Mouse (Mus musculus): ENCODE measurements around the gene Nostrin. TPM values are rescaled to one million over a fixed set of nuclear protein-coding genes. Genes with fewer than 3 reads are reported as not detected.

The Nostrin gene
- total and polyA plus RNA-seq, 2 experiments from 2014 or later, result 6.9 to 7.7 TPM

- no peak for ATAC-seq (ENCODE audit: insufficient read depth, low read depth)
- no peaks in the 10 kb centered on the region for H3K27me3 ChIP-seq (ENCODE audit: control insufficient read depth, insufficient read depth, low read length)
- H3K4me1 ChIP-seq (ENCODE audit: control insufficient read depth, insufficient read depth), result 0 out of 2 replicates have a peak, but pooled peaks cover 10% of the 10 kb centered on the region
- H3K9me3 ChIP-seq (replicated peaks; ENCODE audit: control insufficient read depth, low read length), result no peaks in the 10 kb centered on the region
- TF ChIP-seq CTCF (IDR thresholded peaks at IDR 0.05; ENCODE audit: low read depth) (no peak), EP300 (IDR thresholded peaks at IDR 0.05; ENCODE audit: low read depth) (no peak)
- 0 out of 2 replicates have a peak overlapping the region, but pooled peaks have one; percentile 63 for H3K27ac ChIP-seq (ENCODE audit: low read depth)
- 19% methylated on average over 6 of the region's 6 CpGs for WGBS
- H3K9ac ChIP-seq (replicated peaks; ENCODE audit: low read depth, low read length), result peak overlapping the region; percentile 74
- peak overlapping the region; percentile 97 for H3K4me2 ChIP-seq (ENCODE audit: low read depth, low read length)
- peaks cover 16% of the 10 kb centered on the region for H3K36me3 ChIP-seq (replicated peaks; ENCODE audit: control insufficient read depth, insufficient read depth, low read length)
- peak overlapping the region; percentile 90 for H3K4me3 ChIP-seq (ENCODE audit: low read depth, low read length)
- no peak for DNase-seq (ENCODE audit: low spot score)
Measured at GRCm38 (mm10) chr2:69205185-69205584, 69.6 kb downstream of the Nostrin start.

DNA sequence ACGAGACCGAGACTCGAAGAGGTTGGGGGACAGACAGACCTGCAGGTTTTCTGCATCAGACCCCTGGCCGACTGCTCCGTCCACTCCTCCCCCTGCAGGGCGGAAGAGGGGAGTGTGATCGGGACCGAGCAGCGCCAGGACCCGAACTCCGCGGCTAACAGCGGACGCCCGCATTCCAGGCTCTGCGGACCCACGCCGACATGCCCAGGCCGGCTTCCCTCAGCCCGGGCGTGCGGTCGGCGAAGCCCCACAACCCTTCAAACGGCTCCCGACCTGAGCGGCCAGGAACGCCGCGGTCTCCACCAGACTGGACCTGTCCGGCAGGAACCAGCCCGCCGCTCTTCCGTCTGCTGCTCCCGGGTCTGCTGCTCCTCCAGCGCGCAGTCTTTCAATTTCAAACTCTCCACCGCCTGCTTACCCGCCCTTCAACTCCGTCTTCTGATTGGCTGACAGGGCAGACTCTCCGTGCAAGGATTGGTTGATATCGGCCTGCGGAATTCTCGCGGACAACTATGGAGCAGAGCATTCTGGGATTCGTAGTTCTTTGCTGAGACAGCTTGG lies 70.3 kb downstream of the Nostrin start, which contains the start of gene Spc25:
Gene Spc25, minus strand, starts transcription at position 404 of the 561 bp plus-strand sequence.
- Histone ChIP-seq H3K4me2 (ENCODE audit: low read depth, low read length) (peak within 1 kb of the TSS; percentile 97), H3K4me1 (ENCODE audit: control insufficient read depth, insufficient read depth) (0 out of 2 replicates have a peak, but pooled peaks cover 10% of the 10 kb centered on the region), H3K9me3 (replicated peaks; ENCODE audit: control insufficient read depth, low read length) (no peaks in the 10 kb centered on the region), H3K9ac (replicated peaks; ENCODE audit: low read depth, low read length) (peak within 1 kb of the TSS; percentile 74), H3K27me3 (ENCODE audit: control insufficient read depth, insufficient read depth, low read length) (no peaks in the 10 kb centered on the region), H3K27ac (ENCODE audit: low read depth) (peak within 1 kb of the TSS; percentile 63), H3K4me3 (ENCODE audit: low read depth, low read length) (peak within 1 kb of the TSS; percentile 90), H3K36me3 (replicated peaks; ENCODE audit: control insufficient read depth, insufficient read depth, low read length) (peaks cover 16% of the 10 kb centered on the region)
- DNase-seq (ENCODE audit: low spot score), result peak; percentile 98
- peak; percentile 100 for ATAC-seq (ENCODE audit: insufficient read depth, low read depth)
- TF ChIP-seq CTCF (IDR thresholded peaks at IDR 0.05; ENCODE audit: low read depth) (no peak), EP300 (IDR thresholded peaks at IDR 0.05; ENCODE audit: low read depth) (0 out of 2 replicates have a peak, but pooled peaks have one; percentile 28)
- under 1% methylated on average over 46 of the region's 46 CpGs for WGBS

DNA sequence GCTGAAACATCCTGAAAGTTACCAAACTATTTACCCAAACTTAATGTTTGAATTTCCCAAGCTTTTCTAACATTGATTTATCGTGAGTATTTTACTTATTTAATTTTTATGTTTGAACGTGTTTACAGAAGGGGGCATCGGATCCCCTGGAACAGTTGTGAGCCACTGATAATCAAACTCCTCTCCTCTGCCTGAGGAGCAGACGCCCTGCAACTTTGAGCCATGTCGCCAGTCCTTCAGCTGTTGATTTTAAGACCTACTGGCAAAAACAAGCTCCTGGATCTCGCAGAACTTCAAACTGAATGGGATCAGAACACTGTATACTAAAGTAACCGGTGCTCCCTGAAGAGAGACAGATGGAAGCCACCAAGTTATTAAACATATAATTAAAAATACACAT lies 70.9 kb downstream of the Nostrin start:
- TF ChIP-seq CTCF (IDR thresholded peaks at IDR 0.05; ENCODE audit: low read depth) (no peak), EP300 (IDR thresholded peaks at IDR 0.05; ENCODE audit: low read depth) (no peak)
- Histone ChIP-seq H3K36me3 (replicated peaks; ENCODE audit: control insufficient read depth, insufficient read depth, low read length) (peaks cover 9% of the 10 kb centered on the region), H3K4me3 (ENCODE audit: low read depth, low read length) (peak overlapping the region; percentile 90), H3K4me1 (ENCODE audit: control insufficient read depth, insufficient read depth) (0 out of 2 replicates have a peak, but pooled peaks cover 10% of the 10 kb centered on the region), H3K27ac (ENCODE audit: low read depth) (no peak overlapping the region), H3K4me2 (ENCODE audit: low read depth, low read length) (peak overlapping the region; percentile 97), H3K9ac (replicated peaks; ENCODE audit: low read depth, low read length) (no peak overlapping the region; the same call in 1 of the 2 replicates), H3K9me3 (replicated peaks; ENCODE audit: control insufficient read depth, low read length) (no peaks in the 10 kb centered on the region), H3K27me3 (ENCODE audit: control insufficient read depth, insufficient read depth, low read length) (no peaks in the 10 kb centered on the region)
- no peak for DNase-seq (ENCODE audit: low spot score)
- ATAC-seq (ENCODE audit: insufficient read depth, low read depth), result no peak
- 18% methylated on average over 7 of the region's 7 CpGs for WGBS

- Histone ChIP-seq H3K36me3 (replicated peaks; ENCODE audit: control insufficient read depth, insufficient read depth, low read length) (no peaks in the 10 kb centered on the region), H3K4me2 (ENCODE audit: low read depth, low read length) (no peak overlapping the region), H3K27me3 (ENCODE audit: control insufficient read depth, insufficient read depth, low read length) (no peaks in the 10 kb centered on the region), H3K4me1 (ENCODE audit: control insufficient read depth, insufficient read depth) (0 out of 2 replicates have a peak, but pooled peaks cover 10% of the 10 kb centered on the region), H3K9me3 (replicated peaks; ENCODE audit: control insufficient read depth, low read length) (no peaks in the 10 kb centered on the region), H3K27ac (ENCODE audit: low read depth) (no peak overlapping the region), H3K9ac (replicated peaks; ENCODE audit: low read depth, low read length) (no peak overlapping the region), H3K4me3 (ENCODE audit: low read depth, low read length) (no peak overlapping the region)
- TF ChIP-seq EP300 (IDR thresholded peaks at IDR 0.05; ENCODE audit: low read depth), result no peak
- TF ChIP-seq CTCF (IDR thresholded peaks at IDR 0.05; ENCODE audit: low read depth), result no peak
- 80% methylated on average over 3 of the region's 3 CpGs for WGBS
- DNase-seq (ENCODE audit: low spot score) (no peak), ATAC-seq (ENCODE audit: insufficient read depth, low read depth) (no peak)
Measured at GRCm38 (mm10) chr2:69209684-69210083, 74.1 kb downstream of the Nostrin start.

- Histone ChIP-seq H3K27me3 (ENCODE audit: control insufficient read depth, insufficient read depth, low read length) (no peaks in the 10 kb centered on the region), H3K36me3 (replicated peaks; ENCODE audit: control insufficient read depth, insufficient read depth, low read length) (no peaks in the 10 kb centered on the region), H3K9ac (replicated peaks; ENCODE audit: low read depth, low read length) (no peak within 1 kb of the TSS), H3K9me3 (replicated peaks; ENCODE audit: control insufficient read depth, low read length) (no peaks in the 10 kb centered on the region), H3K27ac (ENCODE audit: low read depth) (no peak within 1 kb of the TSS), H3K4me2 (ENCODE audit: low read depth, low read length) (no peak within 1 kb of the TSS), H3K4me3 (ENCODE audit: low read depth, low read length) (no peak within 1 kb of the TSS), H3K4me1 (ENCODE audit: control insufficient read depth, insufficient read depth) (no peaks in the 10 kb centered on the region)
- no peak for ATAC-seq (ENCODE audit: insufficient read depth, low read depth)
- TF ChIP-seq CTCF (IDR thresholded peaks at IDR 0.05; ENCODE audit: low read depth), result no peak
- no peak for TF ChIP-seq EP300 (IDR thresholded peaks at IDR 0.05; ENCODE audit: low read depth)
- DNase-seq (ENCODE audit: low spot score), result no peak
- WGBS, result 78% methylated on average over 7 of the region's 7 CpGs
Measured at GRCm38 (mm10) chr2:69210773-69211172, 75.2 kb downstream of the Nostrin start, which contains the start of gene G6pc2. Gene G6pc2 (plus strand): TSS chr2:69211073.

Measured in heart, postnatal 0 days (tissue).